Mouse (Mus musculus): Measurements from ENCODE around the gene Pard3b. TPM values are rescaled to one million over a fixed set of nuclear protein-coding genes. Genes with fewer than 3 reads are reported as not detected.

Pard3b gene
- polyA plus RNA-seq, 1 experiment from 2014 or later, result 8.8 TPM

GRCm38 (mm10) chr1:62071139-62071538 lies 432.5 kb downstream of the Pard3b start:
- no peaks in the 10 kb centered on the region for H3K36me3 ChIP-seq (ENCODE audit: control insufficient read depth, insufficient read depth, low read length)
- no peak overlapping the region for H3K27ac ChIP-seq (ENCODE audit: low read depth, low read length)
- 88% methylated on average over 7 of the region's 7 CpGs for WGBS
- no peaks in the 10 kb centered on the region; the same call in 1 of the 2 replicates for H3K9me3 ChIP-seq (ENCODE audit: control insufficient read depth, low read length)
- no peak overlapping the region for H3K9ac ChIP-seq (ENCODE audit: low read length)
- no peaks in the 10 kb centered on the region for H3K27me3 ChIP-seq (ENCODE audit: control insufficient read depth, insufficient read depth, low read length)
- H3K4me2 ChIP-seq, result no peak overlapping the region
- DNase-seq (ENCODE audit: low spot score, missing footprints), result no peak
- no peaks in the 10 kb centered on the region; the same call in 1 of the 2 replicates for H3K4me1 ChIP-seq (ENCODE audit: control insufficient read depth, insufficient read depth, low read length)
- no peak overlapping the region for H3K4me3 ChIP-seq (ENCODE audit: low read depth, low read length)
- ATAC-seq (ENCODE audit: low FRiP score), result no peak

GRCm38 (mm10) chr1:62076171-62076570 lies 437.5 kb downstream of the Pard3b start:
- H3K4me1 ChIP-seq (ENCODE audit: control insufficient read depth, insufficient read depth, low read length), result no peaks in the 10 kb centered on the region; the same call in 1 of the 2 replicates
- no peaks in the 10 kb centered on the region for H3K36me3 ChIP-seq (ENCODE audit: control insufficient read depth, insufficient read depth, low read length)
- ATAC-seq (ENCODE audit: low FRiP score), result no peak
- H3K4me2 ChIP-seq, result no peak overlapping the region
- 28% methylated on average over 3 of the region's 3 CpGs for WGBS
- no peaks in the 10 kb centered on the region for H3K27me3 ChIP-seq (ENCODE audit: control insufficient read depth, insufficient read depth, low read length)
- H3K27ac ChIP-seq (ENCODE audit: low read depth, low read length), result no peak overlapping the region
- H3K4me3 ChIP-seq (ENCODE audit: low read depth, low read length), result no peak overlapping the region
- peak; percentile 71 for DNase-seq (ENCODE audit: low spot score, missing footprints)
- H3K9ac ChIP-seq (ENCODE audit: low read length), result no peak overlapping the region
- H3K9me3 ChIP-seq (ENCODE audit: control insufficient read depth, low read length), result no peaks in the 10 kb centered on the region

GRCm38 (mm10) chr1:62081129-62081528 lies 442.5 kb downstream of the Pard3b start:
- H3K4me2 ChIP-seq, result no peak overlapping the region
- no peaks in the 10 kb centered on the region; the same call in 1 of the 2 replicates for H3K4me1 ChIP-seq (ENCODE audit: control insufficient read depth, insufficient read depth, low read length)
- H3K9ac ChIP-seq (ENCODE audit: low read length), result no peak overlapping the region
- no peak overlapping the region for H3K4me3 ChIP-seq (ENCODE audit: low read depth, low read length)
- H3K27ac ChIP-seq (ENCODE audit: low read depth, low read length), result no peak overlapping the region
- ATAC-seq (ENCODE audit: low FRiP score), result no peak
- DNase-seq (ENCODE audit: low spot score, missing footprints), result peak; percentile 31
- H3K9me3 ChIP-seq (ENCODE audit: control insufficient read depth, low read length), result no peaks in the 10 kb centered on the region
- H3K36me3 ChIP-seq (ENCODE audit: control insufficient read depth, insufficient read depth, low read length), result no peaks in the 10 kb centered on the region
- WGBS, result 87% methylated on average over 4 of the region's 4 CpGs
- no peaks in the 10 kb centered on the region for H3K27me3 ChIP-seq (ENCODE audit: control insufficient read depth, insufficient read depth, low read length)

GRCm38 (mm10) chr1:62085995-62086394 lies 447.4 kb downstream of the Pard3b start:
- H3K27me3 ChIP-seq (ENCODE audit: control insufficient read depth, insufficient read depth, low read length), result no peaks in the 10 kb centered on the region
- no peak overlapping the region for H3K4me3 ChIP-seq (ENCODE audit: low read depth, low read length)
- ATAC-seq (ENCODE audit: low FRiP score), result no peak
- H3K9me3 ChIP-seq (ENCODE audit: control insufficient read depth, low read length), result no peaks in the 10 kb centered on the region
- no peak overlapping the region for H3K9ac ChIP-seq (ENCODE audit: low read length)
- no peaks in the 10 kb centered on the region for H3K4me1 ChIP-seq (ENCODE audit: control insufficient read depth, insufficient read depth, low read length)
- H3K27ac ChIP-seq (ENCODE audit: low read depth, low read length), result no peak overlapping the region
- H3K4me2 ChIP-seq, result no peak overlapping the region
- no peaks in the 10 kb centered on the region for H3K36me3 ChIP-seq (ENCODE audit: control insufficient read depth, insufficient read depth, low read length)
- 71% methylated on average over 6 of the region's 6 CpGs for WGBS
- no peak for DNase-seq (ENCODE audit: low spot score, missing footprints)

GRCm38 (mm10) chr1:62087464-62087863 lies 448.8 kb downstream of the Pard3b start:
- no peak for ATAC-seq (ENCODE audit: low FRiP score)
- no peaks in the 10 kb centered on the region for H3K4me1 ChIP-seq (ENCODE audit: control insufficient read depth, insufficient read depth, low read length)
- no peak overlapping the region for H3K9ac ChIP-seq (ENCODE audit: low read length)
- no peaks in the 10 kb centered on the region for H3K36me3 ChIP-seq (ENCODE audit: control insufficient read depth, insufficient read depth, low read length)
- peak; percentile 84 for DNase-seq (ENCODE audit: low spot score, missing footprints)
- no peak overlapping the region for H3K4me2 ChIP-seq
- H3K27ac ChIP-seq (ENCODE audit: low read depth, low read length), result no peak overlapping the region
- H3K4me3 ChIP-seq (ENCODE audit: low read depth, low read length), result no peak overlapping the region
- H3K27me3 ChIP-seq (ENCODE audit: control insufficient read depth, insufficient read depth, low read length), result no peaks in the 10 kb centered on the region
- WGBS, result 77% methylated on average over 10 of the region's 10 CpGs
- no peaks in the 10 kb centered on the region for H3K9me3 ChIP-seq (ENCODE audit: control insufficient read depth, low read length)

GRCm38 (mm10) chr1:62094885-62095284 lies 456.3 kb downstream of the Pard3b start:
- Histone ChIP-seq H3K27ac (ENCODE audit: low read depth, low read length) (no peak overlapping the region), H3K4me1 (ENCODE audit: control insufficient read depth, insufficient read depth, low read length) (no peaks in the 10 kb centered on the region), H3K9ac (ENCODE audit: low read length) (no peak overlapping the region), H3K36me3 (ENCODE audit: control insufficient read depth, insufficient read depth, low read length) (no peaks in the 10 kb centered on the region), H3K4me3 (ENCODE audit: low read depth, low read length) (no peak overlapping the region), H3K4me2 (no peak overlapping the region), H3K9me3 (ENCODE audit: control insufficient read depth, low read length) (no peaks in the 10 kb centered on the region), H3K27me3 (ENCODE audit: control insufficient read depth, insufficient read depth, low read length) (no peaks in the 10 kb centered on the region)
- 89% methylated on average over 7 of the region's 7 CpGs for WGBS
- DNase-seq (ENCODE audit: low spot score, missing footprints) (no peak), ATAC-seq (ENCODE audit: low FRiP score) (no peak)

- no peak for ATAC-seq (ENCODE audit: low FRiP score)
- H3K4me2 ChIP-seq, result no peak overlapping the region
- no peak overlapping the region for H3K4me3 ChIP-seq (ENCODE audit: low read depth, low read length)
- WGBS, result 100% methylated on average over 1 of the region's 1 CpGs
- no peak overlapping the region for H3K27ac ChIP-seq (ENCODE audit: low read depth, low read length)
- H3K9me3 ChIP-seq (ENCODE audit: control insufficient read depth, low read length), result no peaks in the 10 kb centered on the region
- peak; percentile 62 for DNase-seq (ENCODE audit: low spot score, missing footprints)
- no peaks in the 10 kb centered on the region for H3K4me1 ChIP-seq (ENCODE audit: control insufficient read depth, insufficient read depth, low read length)
- no peaks in the 10 kb centered on the region for H3K27me3 ChIP-seq (ENCODE audit: control insufficient read depth, insufficient read depth, low read length)
- no peaks in the 10 kb centered on the region for H3K36me3 ChIP-seq (ENCODE audit: control insufficient read depth, insufficient read depth, low read length)
- no peak overlapping the region for H3K9ac ChIP-seq (ENCODE audit: low read length)
Measured at GRCm38 (mm10) chr1:62122426-62122825, 483.8 kb downstream of the Pard3b start.

GRCm38 (mm10) chr1:62129186-62129585 lies 490.6 kb downstream of the Pard3b start:
- ATAC-seq (ENCODE audit: low FRiP score) (no peak), DNase-seq (ENCODE audit: low spot score, missing footprints) (no peak)
- Histone ChIP-seq H3K4me3 (ENCODE audit: low read depth, low read length) (no peak overlapping the region), H3K27ac (ENCODE audit: low read depth, low read length) (no peak overlapping the region), H3K27me3 (ENCODE audit: control insufficient read depth, insufficient read depth, low read length) (no peaks in the 10 kb centered on the region), H3K36me3 (ENCODE audit: control insufficient read depth, insufficient read depth, low read length) (no peaks in the 10 kb centered on the region), H3K9me3 (ENCODE audit: control insufficient read depth, low read length) (no peaks in the 10 kb centered on the region), H3K9ac (ENCODE audit: low read length) (no peak overlapping the region), H3K4me2 (no peak overlapping the region), H3K4me1 (ENCODE audit: control insufficient read depth, insufficient read depth, low read length) (no peaks in the 10 kb centered on the region)
- WGBS, result 92% methylated on average over 2 of the region's 2 CpGs

- Histone ChIP-seq H3K9me3 (ENCODE audit: control insufficient read depth, low read length) (no peaks in the 10 kb centered on the region), H3K27me3 (ENCODE audit: control insufficient read depth, insufficient read depth, low read length) (no peaks in the 10 kb centered on the region), H3K4me3 (ENCODE audit: low read depth, low read length) (no peak overlapping the region), H3K36me3 (ENCODE audit: control insufficient read depth, insufficient read depth, low read length) (no peaks in the 10 kb centered on the region), H3K9ac (ENCODE audit: low read length) (no peak overlapping the region), H3K4me1 (ENCODE audit: control insufficient read depth, insufficient read depth, low read length) (no peaks in the 10 kb centered on the region), H3K4me2 (no peak overlapping the region), H3K27ac (ENCODE audit: low read depth, low read length) (no peak overlapping the region)
- DNase-seq (ENCODE audit: low spot score, missing footprints) (no peak), ATAC-seq (ENCODE audit: low FRiP score) (no peak)
- whole genome bisulfite sequencing, result 87% methylated on average over 4 of the region's 4 CpGs
Measured at GRCm38 (mm10) chr1:62148134-62148533, 509.5 kb downstream of the Pard3b start.

- DNase-seq (ENCODE audit: low spot score, missing footprints) (no peak), ATAC-seq (ENCODE audit: low FRiP score) (no peak)
- no peak overlapping the region for H3K4me2 ChIP-seq
- H3K27ac ChIP-seq (ENCODE audit: low read depth, low read length), result no peak overlapping the region
- no peak overlapping the region for H3K9ac ChIP-seq (ENCODE audit: low read length)
- WGBS, result 90% methylated on average over 6 of the region's 6 CpGs
- H3K4me1 ChIP-seq (ENCODE audit: control insufficient read depth, insufficient read depth, low read length), result no peaks in the 10 kb centered on the region
- H3K36me3 ChIP-seq (ENCODE audit: control insufficient read depth, insufficient read depth, low read length), result no peaks in the 10 kb centered on the region
- no peaks in the 10 kb centered on the region for H3K27me3 ChIP-seq (ENCODE audit: control insufficient read depth, insufficient read depth, low read length)
- no peak overlapping the region for H3K4me3 ChIP-seq (ENCODE audit: low read depth, low read length)
- H3K9me3 ChIP-seq (ENCODE audit: control insufficient read depth, low read length), result no peaks in the 10 kb centered on the region
Measured at GRCm38 (mm10) chr1:62148786-62149185, 510.2 kb downstream of the Pard3b start.

All from midbrain, embryonic 11.5 days (tissue).